In genomic region chr13:48498676-48499075, GRCm38 (mm10) we compare ENCODE assay signal across 10 mouse cellular contexts. TPM values are rescaled to one million over a fixed set of nuclear protein-coding genes. Genes with fewer than 3 reads are reported as not detected.
DNase-seq lines count a peak whose midpoint lies in the region; ATAC-seq lines count a peak whose summit lies in the region.
"Had no signal": no experiment of that assay in that cellular context is flagged by ENCODE, and none has a peak within 500 bp of the region (broad histone marks: within the 10 kb centered on the region; RNA-seq: fewer than 3 reads in every experiment).

No protein-coding gene starts in this region.

- no peak overlapping the region for H3K4me2 ChIP-seq in embryonic facial prominence, embryonic 15.5 days (replicated peaks)
- 0 out of 2 replicates have a peak overlapping the region, but pooled peaks have one; percentile 0 for H3K4me2 ChIP-seq in limb, embryonic 13.5 days (replicated peaks)
- H3K4me2 ChIP-seq: heart, embryonic 15.5 days had no signal

- peak overlapping the region; percentile 34; the same call in 1 of the 2 replicates for H3K27ac ChIP-seq in embryonic facial prominence, embryonic 15.5 days (replicated peaks)
- peak overlapping the region; percentile 76 for H3K27ac ChIP-seq in limb, embryonic 13.5 days
- H3K27ac ChIP-seq: heart, embryonic 15.5 days; left cerebral cortex, adult 2 months had no signal

- 50% methylated on average over 4 of the region's 4 CpGs for WGBS in embryonic facial prominence, embryonic 15.5 days
- 21% methylated on average over 4 of the region's 4 CpGs for WGBS in limb, embryonic 13.5 days

- no peak; the same call in 1 of the 2 replicates for ATAC-seq in embryonic facial prominence, embryonic 15.5 days (ENCODE audit: insufficient number of reproducible peaks, low FRiP score, low TSS enrichment, low read depth)
- peak; percentile 83 for ATAC-seq in limb, embryonic 13.5 days (ENCODE audit: low FRiP score, low read depth)

- DNase-seq in heart, adult 11 months, result peak; percentile 90
- no peak for DNase-seq in heart, adult 8-10 months (ENCODE audit: low spot score)
- DNase-seq in 3T3-L1 (ENCODE audit: low read depth, low spot score), result peak; percentile 59
- DNase-seq in left cerebral cortex, adult 11 months (ENCODE audit: low spot score), result no peak
- DNase-seq in thymus, adult 18-20 months, result no peak
- DNase-seq in layer of hippocampus, adult 9-10 months (ENCODE audit: low spot score), result no peak

- 0 out of 2 replicates have a peak, but pooled peaks cover 12% of the 10 kb centered on the region for H3K4me1 ChIP-seq in embryonic facial prominence, embryonic 15.5 days
- H3K4me1 ChIP-seq in limb, embryonic 13.5 days, result peaks cover 20% of the 10 kb centered on the region

- H3K27me3 ChIP-seq in embryonic facial prominence, embryonic 15.5 days, result no peaks in the 10 kb centered on the region
- H3K27me3 ChIP-seq in limb, embryonic 13.5 days, result no peaks in the 10 kb centered on the region
- H3K27me3 ChIP-seq: heart, embryonic 15.5 days had no signal

- H3K36me3 ChIP-seq in embryonic facial prominence, embryonic 15.5 days, result peaks cover 30% of the 10 kb centered on the region
- peaks cover 41% of the 10 kb centered on the region for H3K36me3 ChIP-seq in limb, embryonic 13.5 days

- H3K4me3 ChIP-seq in embryonic facial prominence, embryonic 15.5 days (replicated peaks), result no peak overlapping the region
- no peak overlapping the region for H3K4me3 ChIP-seq in limb, embryonic 13.5 days
- H3K4me3 ChIP-seq: heart, embryonic 15.5 days; left cerebral cortex, adult 2 months had no signal

- no peaks in the 10 kb centered on the region; the same call in 1 of the 2 replicates for H3K9me3 ChIP-seq in embryonic facial prominence, embryonic 15.5 days (replicated peaks)
- peaks cover 10% of the 10 kb centered on the region for H3K9me3 ChIP-seq in limb, embryonic 13.5 days
- H3K9me3 ChIP-seq: heart, embryonic 15.5 days had no signal

- no peak overlapping the region for H3K9ac ChIP-seq in embryonic facial prominence, embryonic 15.5 days
- no peak overlapping the region for H3K9ac ChIP-seq in limb, embryonic 13.5 days
- H3K9ac ChIP-seq: heart, embryonic 15.5 days had no signal

RNA-seq across cellular contexts. Expression of gene Zfp169, which starts 14.6 kb away (rescaled TPM):
- total RNA-seq in heart, adult 8-10 months (2022), result 1 to 10 TPM; 3.8 to 7.6 (median 5.4) TPM
- 4.0 and 4.9 TPM in 2 replicates for polyA plus RNA-seq in embryonic facial prominence, embryonic 15.5 days (2015; fragmentation: Nextera tagmentation; extraction: Ambion mirVana)
- polyA plus RNA-seq in limb, embryonic 13.5 days (2015; fragmentation: Nextera tagmentation; extraction: Ambion mirVana), result 4.6 and 6.6 TPM in 2 replicates

RNA-seq across cellular contexts. Expression of gene A830005F24Rik, which starts 14.7 kb away (rescaled TPM):
- total RNA-seq in heart, adult 8-10 months (2022), result not detected
- polyA plus RNA-seq in embryonic facial prominence, embryonic 15.5 days (2015; fragmentation: Nextera tagmentation; extraction: Ambion mirVana), result 1.5 and 1.7 TPM in 2 replicates
- polyA plus RNA-seq in limb, embryonic 13.5 days (2015; fragmentation: Nextera tagmentation; extraction: Ambion mirVana), result 3.2 and 4.1 TPM in 2 replicates

Comparison
In these comparisons a context has a peak if more than half of its experiments do, and no peak if none do; other contexts are left out.
1. DNase-seq: peak in heart, adult 11 months (single experiment) and 3T3-L1 (single experiment); none in heart, adult 8-10 months (single experiment), left cerebral cortex, adult 11 months (single experiment), thymus, adult 18-20 months (0 of 2) and layer of hippocampus, adult 9-10 months (single experiment).